Mouse (Mus musculus): ENCODE results near the gene Cda.

The Cda gene

DNA sequence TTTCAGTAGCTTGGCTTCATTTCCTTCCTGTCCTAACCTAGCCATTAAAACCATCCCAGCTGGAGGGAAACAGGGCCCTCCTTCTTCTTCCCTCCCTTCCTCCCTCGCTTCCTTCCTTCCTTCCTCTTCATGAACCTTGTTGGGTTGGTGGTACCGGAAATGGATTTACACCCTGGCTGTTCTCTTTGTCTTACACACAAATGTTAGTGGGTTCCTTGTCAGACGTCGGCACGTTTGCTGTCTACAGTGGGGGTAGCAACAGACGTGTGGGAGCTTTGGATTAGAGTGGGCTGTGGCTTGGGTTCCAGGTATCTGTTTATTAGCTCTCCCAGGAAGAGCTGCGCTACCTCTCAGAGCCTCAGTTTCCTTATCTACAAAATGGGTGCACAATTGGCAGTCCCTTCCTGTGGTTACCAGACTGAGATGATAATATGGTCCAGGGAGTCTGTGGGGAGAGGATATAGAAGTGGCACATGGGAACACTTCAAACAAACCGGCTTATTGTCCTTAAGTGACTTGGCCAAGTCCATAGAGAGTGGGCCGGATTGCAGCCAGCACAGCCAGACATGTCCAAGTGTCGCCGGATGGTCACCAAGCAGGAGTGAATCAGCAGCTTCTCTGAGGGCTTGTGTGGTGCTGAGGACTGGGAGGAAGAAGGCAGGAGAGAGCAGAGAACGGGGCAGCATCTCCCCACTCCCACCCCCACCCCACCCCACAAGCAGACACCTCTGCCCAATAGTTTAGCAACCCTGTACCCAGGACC, 887 bp upstream of the Cda start:
- DNase-seq (ENCODE audit: low spot score in 2 of 2), result no peak

DNA sequence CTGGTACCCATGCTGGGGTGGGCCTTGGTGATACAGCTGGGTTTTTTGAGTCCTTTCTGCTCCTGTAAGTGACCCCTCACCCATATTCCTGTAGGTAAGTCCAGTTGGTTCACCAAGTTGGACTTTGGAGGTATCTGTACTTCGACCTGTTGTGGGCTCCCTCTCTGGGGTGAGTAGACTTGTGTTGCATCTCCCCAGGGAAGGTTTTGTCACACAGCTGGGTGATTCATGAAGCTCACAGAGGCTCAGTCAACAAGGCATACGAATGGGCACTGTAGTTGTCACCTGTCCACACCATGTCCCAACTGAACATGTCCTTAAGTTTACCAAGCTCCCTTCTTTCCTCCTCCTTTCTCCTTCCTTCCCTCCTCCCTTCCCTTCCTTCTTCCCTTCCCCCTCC, 1.2 kb downstream of the Cda start:
- no peak for DNase-seq (ENCODE audit: low spot score in 2 of 2)

- no peak for DNase-seq (ENCODE audit: low spot score in 2 of 2)
These were observed 4.3 kb downstream of the Cda start for GRCm38 (mm10) chr4:138363511-138363910.

DNA sequence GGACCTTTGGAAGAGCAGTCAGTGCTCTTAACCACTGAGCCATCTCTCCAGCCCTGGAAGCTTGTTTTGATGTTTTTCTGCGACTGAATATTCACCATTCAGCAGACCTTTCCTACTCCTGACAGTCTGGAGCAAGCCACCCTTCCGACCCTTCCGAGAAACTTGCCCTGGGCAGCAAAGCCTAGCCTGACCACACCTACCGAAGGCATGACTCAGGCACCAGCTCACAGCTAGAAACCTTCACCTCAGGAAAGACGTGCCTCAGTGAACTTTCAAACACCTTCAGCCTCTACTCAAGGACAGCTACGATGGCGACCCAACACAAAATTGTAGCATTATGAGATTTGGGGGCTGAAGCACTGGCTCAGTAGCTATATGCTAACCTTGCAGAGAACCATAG, 4.9 kb downstream of the Cda start:
- no peak for DNase-seq (ENCODE audit: low spot score in 2 of 2)

DNA sequence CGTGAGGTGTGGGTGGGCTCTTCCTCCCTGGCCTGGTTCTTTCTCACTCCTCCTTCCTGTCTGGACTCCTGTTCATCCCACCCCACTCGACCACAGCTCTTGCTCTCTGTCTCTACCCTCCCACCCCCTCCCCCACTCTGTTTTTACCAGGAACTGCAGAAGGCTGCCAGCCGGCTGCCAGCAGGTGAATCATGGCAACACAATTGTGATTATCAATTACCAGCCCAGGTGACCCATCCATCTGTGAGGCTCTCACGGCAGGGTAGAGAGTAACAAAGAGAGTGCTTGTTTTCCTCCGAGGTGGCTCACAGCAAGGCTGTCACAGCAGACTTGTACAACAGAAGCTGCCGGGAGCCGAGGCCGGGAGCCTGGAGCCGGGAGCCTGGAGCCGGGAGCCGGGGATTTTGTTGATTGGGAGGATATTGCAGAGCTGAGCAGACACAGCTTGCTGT, 6.4 kb downstream of the Cda start:
- no peak for DNase-seq (ENCODE audit: low spot score in 2 of 2)

DNA sequence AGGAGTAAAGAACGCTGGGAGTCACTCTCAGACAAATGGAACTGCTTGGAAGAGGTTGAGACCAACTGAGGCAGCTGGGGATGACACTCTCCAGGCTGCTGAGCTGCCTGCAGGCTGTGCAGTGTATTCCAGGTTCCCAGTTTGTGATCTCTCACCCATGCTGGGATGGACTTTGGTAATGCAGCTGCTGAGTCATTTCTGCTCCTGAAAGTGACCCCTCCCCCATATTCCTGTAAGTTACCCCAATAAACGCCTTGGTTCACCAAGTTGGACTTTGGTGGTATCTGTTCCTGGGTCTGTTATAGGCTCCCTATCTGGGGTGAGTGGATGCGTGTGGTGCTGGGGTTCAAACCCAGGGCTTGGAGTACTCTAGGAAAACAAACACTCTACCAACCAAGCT, 9.6 kb downstream of the Cda start:
- DNase-seq (ENCODE audit: low spot score in 2 of 2), result no peak

DNA sequence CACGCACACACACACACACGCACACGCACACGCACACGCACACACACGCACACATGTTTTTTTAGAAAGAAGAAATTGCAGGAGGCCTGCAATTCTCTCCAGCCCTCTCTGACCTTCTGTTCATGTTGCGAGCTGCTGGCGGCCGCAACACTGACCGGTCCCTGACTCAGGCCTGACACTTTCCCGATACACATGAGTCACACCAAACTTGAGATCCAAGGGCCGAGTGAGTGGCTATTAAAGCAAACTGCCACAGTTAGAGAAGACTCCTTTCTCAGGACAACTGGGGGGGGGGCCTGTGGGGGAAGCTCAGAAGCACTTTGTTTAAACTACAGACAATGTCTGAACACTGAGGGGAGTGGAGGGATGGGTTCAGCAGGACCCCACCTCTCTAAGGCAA, 11.2 kb downstream of the Cda start:
- DNase-seq (ENCODE audit: low spot score in 2 of 2), result no peak

DNA sequence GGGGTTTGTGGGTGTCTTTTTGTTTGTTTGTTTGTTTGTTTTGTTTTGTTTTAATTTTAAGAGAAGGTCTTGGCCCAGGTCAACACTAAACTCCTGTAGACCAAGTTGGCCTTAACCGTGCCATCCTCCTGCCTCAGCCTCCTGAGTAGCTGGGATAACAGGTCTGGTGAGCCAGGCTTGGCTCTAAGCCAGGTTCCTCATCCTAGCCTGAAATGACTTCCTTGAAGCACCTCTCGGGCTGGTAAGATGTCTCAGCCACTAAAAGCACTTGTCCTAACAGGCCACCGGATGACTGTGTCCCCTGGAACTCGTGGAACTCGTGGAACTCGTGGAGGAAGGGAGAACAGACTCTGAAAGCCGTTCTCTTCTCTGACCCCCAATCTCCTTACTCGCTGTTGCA, 11.7 kb downstream of the Cda start:
- DNase-seq (ENCODE audit: low spot score in 2 of 2), result no peak

- DNase-seq (ENCODE audit: low spot score in 2 of 2), result no peak
These were observed 12.3 kb downstream of the Cda start for GRCm38 (mm10) chr4:138355496-138355895.

DNA sequence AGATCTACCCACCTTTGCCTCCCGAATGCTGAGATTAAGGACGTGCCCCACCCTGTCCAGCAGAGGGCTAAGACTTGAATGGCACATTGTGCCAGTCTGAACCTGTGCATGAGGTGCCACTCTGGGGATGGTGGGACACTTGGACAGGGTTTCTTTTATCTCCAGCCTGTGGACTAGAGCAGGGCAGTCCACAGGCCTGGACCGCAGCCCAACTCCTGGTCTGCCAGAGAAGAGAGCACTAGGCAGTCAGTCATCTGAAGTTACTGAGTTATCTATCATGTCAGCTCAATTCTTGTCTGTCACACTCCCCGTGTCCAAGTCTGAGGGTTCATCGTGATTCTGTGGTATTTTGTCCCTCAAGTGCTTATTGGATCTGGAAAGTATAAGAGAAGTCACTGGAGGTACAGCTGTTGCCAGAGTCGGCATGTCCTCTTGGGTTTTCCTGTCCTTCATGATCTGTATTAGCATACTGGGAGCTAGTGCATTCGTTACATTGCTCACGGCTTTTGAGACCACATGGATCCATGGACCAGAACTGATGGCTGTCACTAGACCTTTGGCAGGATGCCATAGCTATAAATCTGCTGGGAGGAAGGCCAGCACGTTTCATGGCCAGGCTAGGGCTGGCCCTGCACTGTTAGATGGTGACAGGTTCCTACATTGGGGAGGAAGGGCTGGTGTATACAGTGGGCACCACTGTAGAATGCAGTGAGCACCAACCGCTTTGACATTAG, 14.2 kb downstream of the Cda start:
- no peak for DNase-seq (ENCODE audit: low spot score in 2 of 2)

DNA sequence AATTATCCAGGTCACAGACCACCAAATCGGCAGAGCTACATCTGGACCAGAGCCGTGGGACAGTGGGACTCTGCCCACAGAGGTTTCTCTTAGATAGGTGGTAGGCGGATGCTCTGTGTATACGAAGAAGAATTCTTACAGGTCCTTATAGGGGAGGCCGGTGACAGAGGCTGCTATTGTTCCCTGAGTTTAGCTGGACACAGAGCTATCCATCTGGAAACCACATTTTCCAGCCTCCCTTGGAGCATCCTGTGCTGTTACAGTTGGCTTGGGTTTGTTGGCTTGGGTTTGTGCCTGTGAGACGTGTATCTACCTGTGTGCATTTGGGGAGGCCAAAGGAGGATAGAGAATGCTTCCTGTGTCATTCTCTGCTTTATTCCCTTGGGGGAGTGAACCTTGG, 15.1 kb downstream of the Cda start:
- no peak for DNase-seq (ENCODE audit: low spot score in 2 of 2)

- DNase-seq (ENCODE audit: low spot score in 2 of 2), result no peak
These were observed 16.0 kb downstream of the Cda start for GRCm38 (mm10) chr4:138351821-138352220.

DNA sequence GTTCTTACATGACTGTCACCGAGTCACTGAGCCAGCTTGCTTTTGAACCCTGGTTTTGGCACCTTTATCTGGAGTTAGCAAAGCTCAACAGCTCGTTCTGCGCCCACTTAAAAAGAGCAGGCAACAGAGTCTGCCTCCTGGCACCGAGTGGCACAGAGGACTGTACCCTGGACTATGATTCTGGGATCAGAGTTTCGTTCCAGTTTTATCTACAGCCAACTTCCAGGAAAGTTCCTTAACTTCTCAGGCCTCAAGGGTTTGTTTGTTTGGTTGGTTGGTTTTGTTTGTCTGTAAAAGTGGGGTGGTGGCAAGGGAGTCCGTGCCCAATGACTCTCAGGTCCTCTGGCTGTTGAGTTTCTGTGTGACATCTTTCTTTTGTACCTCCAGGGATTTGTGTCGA, 19.1 kb downstream of the Cda start:
- DNase-seq (ENCODE audit: low spot score in 2 of 2), result no peak

DNA sequence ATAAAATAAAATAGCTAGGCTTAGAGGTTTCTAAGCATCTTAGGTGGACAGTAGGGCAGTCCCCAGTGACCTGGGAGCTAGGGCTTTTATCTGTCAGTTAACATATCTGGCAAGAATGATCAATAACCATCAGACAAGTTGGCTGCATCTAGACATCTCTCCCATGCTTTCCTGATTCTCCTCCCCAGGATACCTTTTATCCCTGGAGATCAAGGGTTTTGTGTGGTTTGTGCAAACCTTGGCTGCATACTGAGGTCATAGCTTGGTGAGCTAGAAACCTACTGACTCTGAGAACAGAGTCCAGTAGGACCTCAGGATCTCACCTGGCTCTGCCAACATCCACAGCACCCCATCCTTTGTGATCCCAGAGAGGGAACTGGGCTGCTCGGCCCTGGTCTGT, 20.5 kb downstream of the Cda start:
- no peak for DNase-seq (ENCODE audit: low spot score in 2 of 2)

- no peak for DNase-seq (ENCODE audit: low spot score in 2 of 2)
These were observed 22.8 kb downstream of the Cda start for GRCm38 (mm10) chr4:138344891-138345545.

- no peak for DNase-seq (ENCODE audit: low spot score in 2 of 2)
These were observed 24.4 kb downstream of the Cda start for GRCm38 (mm10) chr4:138343341-138343837.

- DNase-seq (ENCODE audit: low spot score in 2 of 2), result no peak
These were observed 25.0 kb downstream of the Cda start for GRCm38 (mm10) chr4:138342778-138343177.

DNA sequence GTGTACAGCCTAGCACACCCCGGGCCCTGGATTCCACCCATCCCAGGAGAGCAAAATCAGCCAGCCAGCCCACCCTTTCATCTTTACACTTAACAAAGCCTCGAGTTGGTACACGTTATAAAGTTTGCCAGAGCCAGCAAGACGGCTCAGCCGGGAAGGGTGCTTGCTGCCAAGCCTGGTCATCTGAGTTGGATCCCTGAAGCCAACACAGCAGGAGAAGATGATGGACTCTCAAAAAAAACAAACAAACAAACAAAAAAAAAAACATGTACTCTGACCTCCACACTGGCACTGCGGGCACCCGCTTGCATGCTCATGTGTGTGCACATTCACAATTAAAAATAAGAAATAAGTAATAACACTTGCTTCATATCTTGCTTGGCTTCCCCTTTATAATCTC, 25.7 kb downstream of the Cda start:
- no peak for DNase-seq (ENCODE audit: low spot score in 2 of 2)

GRCm38 (mm10) chr4:138341393-138341792, 26.4 kb downstream of the Cda start:
- no peak for DNase-seq (ENCODE audit: low spot score in 2 of 2)

DNA sequence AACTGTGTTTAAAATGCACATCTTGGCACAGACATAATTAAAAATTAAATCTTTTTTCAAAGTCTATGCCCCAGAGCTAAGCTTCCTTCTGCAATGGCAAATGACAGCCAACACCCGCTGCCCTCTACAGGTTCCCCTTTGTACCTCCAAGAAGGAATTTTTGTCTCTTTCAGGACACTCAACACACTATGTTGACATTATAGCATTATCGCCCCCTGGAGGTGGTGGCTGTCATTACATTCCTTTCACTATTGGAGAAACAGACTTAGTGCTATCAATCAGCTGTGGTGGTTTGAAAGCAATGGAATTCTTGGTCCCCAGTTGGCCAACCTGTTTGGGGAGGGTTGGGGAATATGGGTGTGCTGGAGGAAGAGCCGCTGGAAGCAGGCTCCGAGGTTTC, 27.8 kb downstream of the Cda start:
- DNase-seq (ENCODE audit: low spot score in 2 of 2), result no peak

- DNase-seq (ENCODE audit: low spot score in 2 of 2), result no peak
These were observed 30.5 kb downstream of the Cda start for GRCm38 (mm10) chr4:138337341-138337740.

- DNase-seq (ENCODE audit: low spot score in 2 of 2), result no peak
These were observed 30.9 kb downstream of the Cda start for GRCm38 (mm10) chr4:138336876-138337275.

- no peak for DNase-seq (ENCODE audit: low spot score in 2 of 2)
These were observed 32.1 kb downstream of the Cda start for GRCm38 (mm10) chr4:138335648-138336047.
